Mouse (Mus musculus) liver, adult 10 weeks (tissue): ENCODE data around the gene Gm2016. TPM values are rescaled to one million over a fixed set of nuclear protein-coding genes. Genes with fewer than 3 reads are reported as not detected.

Experiments
- polyA plus RNA-seq: library from polyadenylated mRNA; stranded (reverse); fragments of 350-450 nt; fragmentation: Illumina TruSeq; extraction: RNeasy Lipid Tissue Mini Kit (QIAGEN cat#74804); gene quantifications from one replicate; pipeline ENCODE4 v1.2.3, GENCODE M21; 2014; ENCODE audit warnings: low read depth, low replicate concordance

Gm2016 gene
- not detected for polyA plus RNA-seq

DNA sequence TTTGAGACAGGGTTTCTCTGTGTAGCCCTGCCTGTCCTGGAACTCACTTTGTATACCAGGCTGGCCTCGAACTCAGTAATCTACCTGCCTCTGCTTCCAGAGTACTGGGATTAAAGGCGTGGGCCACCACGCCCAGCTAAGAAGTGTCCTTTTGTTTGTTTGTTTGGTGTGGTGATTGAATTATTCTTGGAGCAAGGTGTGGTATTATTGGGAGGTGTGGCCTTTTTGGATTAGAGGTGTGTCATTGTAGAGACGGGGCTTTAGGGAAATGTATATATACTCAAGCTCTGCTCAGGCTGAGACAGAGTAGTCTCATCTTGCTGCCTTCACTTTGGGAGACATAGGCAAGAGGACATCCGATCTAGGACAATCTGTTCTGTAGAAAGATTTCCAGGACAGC lies at the start of gene Gm2016:
Gene Gm2016, plus strand, starts transcription at position 301 of the 400 bp plus-strand sequence.

DNA sequence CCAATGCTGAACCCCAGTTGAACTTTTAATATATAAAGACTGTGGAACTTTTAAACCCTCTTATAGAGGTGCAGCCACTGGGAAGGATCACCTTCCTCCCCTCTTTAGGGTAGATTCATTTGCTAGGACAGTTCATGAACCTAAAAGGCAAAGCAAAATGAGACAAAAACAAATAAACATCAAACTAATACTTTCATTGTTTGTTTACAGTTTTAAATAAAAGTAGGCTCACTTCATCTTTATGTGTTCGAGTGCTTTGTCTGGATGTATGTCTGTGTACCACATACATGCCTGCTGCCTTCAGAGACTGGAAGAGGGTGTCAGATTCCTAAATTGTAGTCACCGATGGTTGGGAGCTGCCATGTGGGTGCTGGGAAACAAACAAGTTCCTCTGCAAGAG lies 31.6 kb upstream of the Gm2016 start, which contains the start of gene Gm2001:
Gene Gm2001, minus strand, starts transcription at position 101 of the 400 bp plus-strand sequence.

DNA sequence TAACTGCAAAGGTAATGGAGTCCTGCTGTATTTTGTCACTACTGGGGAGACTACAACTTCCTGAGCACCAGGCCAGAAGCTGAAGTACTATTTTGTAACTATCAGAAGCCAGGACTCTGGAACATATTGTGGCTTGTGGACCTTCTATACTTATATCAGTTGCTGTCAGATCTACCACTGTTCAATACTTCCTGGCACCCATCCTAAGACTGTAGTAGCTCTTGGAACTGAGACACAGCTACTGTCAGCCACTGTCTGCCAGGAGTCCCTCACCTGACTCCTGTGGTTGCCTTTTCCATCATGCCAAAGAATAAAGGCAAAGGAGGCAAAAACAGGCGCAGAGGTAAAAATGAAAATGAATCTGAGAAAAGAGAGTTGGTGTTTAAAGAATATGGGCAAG lies 21.2 kb downstream of the Gm2016 start, which contains the start of gene Gm2022:
Gene Gm2022, plus strand, starts transcription at position 301 of the 400 bp plus-strand sequence.

DNA sequence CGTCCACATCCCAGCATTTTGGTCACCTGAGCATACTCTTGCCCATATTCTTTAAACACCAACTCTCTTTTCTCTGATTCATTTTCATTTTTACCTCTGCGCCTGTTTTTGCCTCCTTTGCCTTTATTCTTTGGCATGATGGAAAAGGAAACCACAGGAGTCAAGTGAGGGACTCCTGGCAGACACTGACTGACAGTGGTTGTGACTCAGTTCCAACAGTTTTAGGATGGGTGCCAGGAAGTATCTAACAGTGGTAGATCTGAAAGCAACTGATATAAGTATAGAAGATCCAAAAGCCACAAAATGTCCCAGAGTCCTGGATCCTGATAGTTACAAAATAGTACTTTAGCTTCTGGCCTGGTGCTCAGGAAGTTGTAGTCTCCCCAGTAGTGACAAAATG lies 45.8 kb downstream of the Gm2016 start, which contains the start of gene Gm2035:
Gene Gm2035, minus strand, starts transcription at position 137 of the 400 bp plus-strand sequence.

Other genes starting within 250 kb of the Gm2016 start
- gene Gm16381, start 229.5 kb upstream of the Gm2016 start, polyA plus RNA-seq = not detected
- not detected for gene Gm21319, start 98.3 kb upstream of the Gm2016 start, polyA plus RNA-seq
- gene Gm21936, start 78.6 kb upstream of the Gm2016 start, polyA plus RNA-seq = not detected
- gene BB287469, start 57.5 kb upstream of the Gm2016 start, polyA plus RNA-seq = not detected
- gene Gm2001, start 31.7 kb upstream of the Gm2016 start, polyA plus RNA-seq = not detected
- gene Gm2022, start 21.3 kb downstream of the Gm2016 start, polyA plus RNA-seq = not detected
- not detected for gene Gm2035, start 45.8 kb downstream of the Gm2016 start, polyA plus RNA-seq
- gene Gm2042, start 80.0 kb downstream of the Gm2016 start, polyA plus RNA-seq = not detected
- gene Gm2075, start 137.8 kb downstream of the Gm2016 start, polyA plus RNA-seq = not detected
- not detected for gene Gm6803, start 144.7 kb downstream of the Gm2016 start, polyA plus RNA-seq
- not detected for gene Gm2056, start 152.9 kb downstream of the Gm2016 start, polyA plus RNA-seq
- not detected for gene Gm16368, start 209.6 kb downstream of the Gm2016 start, polyA plus RNA-seq